Mouse (Mus musculus) right cerebral cortex, postnatal 25 days (tissue): ENCODE results near the gene Arhgef25.

Experiments
- DNase-seq: peaks from one replicate; pipeline ENCODE4 v3.0.0; 2022

The Arhgef25 gene

DNA sequence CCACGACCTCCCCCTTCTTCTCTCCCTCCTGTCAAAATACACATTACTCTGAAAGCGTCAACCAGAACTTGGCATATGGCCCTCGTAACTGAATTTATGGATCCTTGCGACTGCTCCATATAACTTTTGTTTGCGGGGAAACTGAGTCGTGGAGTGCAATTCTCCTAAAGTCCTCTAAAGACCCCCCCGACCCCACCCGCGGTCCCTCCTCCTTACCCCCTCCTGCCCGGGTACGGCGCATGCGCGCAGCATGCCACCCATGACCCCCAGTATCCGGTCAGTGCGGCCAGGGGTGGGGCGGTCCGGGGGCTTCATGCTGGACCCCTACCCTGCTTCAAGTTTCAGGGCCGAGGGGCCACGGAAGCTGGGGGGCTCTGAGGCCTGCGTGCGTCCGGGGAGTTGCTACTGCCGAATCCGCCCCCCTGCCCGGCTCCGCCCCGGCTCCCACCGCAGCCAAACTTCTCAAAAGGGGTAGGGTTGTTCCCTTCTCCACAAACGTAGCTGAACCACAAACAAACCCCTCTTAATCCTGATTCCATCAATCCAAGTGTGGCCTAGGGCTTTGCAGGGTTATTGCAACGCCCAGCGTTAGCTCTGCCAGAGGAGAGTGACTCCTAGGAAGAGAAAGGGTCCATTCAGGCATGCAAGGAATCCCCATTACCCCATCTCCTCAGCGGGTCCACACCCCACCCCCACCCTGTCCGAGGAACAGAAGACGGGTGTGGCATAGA lies at the start of gene Arhgef25:
Arhgef25 (minus strand) TSS at position 433 of the 731 bp plus-strand sequence.
- no peak for DNase-seq

DNA sequence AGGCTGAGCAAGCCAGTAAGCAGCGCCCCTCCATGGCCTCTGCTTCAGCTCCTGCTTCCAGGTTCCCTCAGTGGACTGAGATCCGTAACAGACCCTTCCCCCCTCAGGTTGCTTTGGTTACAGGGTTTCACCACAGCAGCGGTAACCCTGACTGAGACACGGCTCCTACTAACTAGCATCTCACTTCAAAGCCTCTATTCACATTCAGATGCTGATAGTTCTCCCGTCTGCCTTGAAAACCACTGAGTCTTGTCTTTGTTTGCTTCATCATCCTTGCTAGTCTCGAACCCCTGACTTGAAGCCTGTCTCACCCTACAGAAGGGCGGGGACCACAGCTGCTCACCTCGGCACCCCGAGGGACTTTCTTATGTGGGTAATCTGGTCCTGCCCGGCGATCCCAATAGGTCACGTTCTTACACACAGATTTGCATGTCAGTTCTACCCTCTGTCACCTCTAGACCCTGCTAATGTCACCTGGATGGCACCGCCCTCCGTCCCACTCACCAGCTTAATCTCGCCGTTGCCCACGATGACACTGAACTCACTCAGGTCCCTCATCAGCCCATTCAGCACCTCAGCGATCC lies 48.5 kb upstream of the Arhgef25 start:
- DNase-seq = no peak

DNA sequence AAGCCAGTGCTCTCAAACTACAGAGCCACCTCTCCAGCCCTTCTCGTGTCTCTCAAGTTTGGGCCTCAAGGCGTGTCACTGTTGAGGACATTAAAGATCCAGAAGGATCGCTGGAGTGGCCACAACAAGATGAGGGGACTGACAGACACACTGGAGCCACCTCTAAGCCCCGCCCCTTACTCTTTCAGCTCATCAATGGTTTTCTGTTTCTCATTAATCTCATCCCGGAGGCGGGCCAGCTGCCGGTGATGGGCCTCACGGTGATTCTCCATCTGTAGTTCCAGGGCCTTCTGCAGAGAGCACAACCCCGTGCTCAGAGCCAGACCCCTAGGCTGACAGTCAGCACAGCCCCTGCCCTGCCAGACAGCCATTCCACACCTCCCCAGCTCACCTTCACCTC lies 46.7 kb upstream of the Arhgef25 start:
- no peak for DNase-seq

DNA sequence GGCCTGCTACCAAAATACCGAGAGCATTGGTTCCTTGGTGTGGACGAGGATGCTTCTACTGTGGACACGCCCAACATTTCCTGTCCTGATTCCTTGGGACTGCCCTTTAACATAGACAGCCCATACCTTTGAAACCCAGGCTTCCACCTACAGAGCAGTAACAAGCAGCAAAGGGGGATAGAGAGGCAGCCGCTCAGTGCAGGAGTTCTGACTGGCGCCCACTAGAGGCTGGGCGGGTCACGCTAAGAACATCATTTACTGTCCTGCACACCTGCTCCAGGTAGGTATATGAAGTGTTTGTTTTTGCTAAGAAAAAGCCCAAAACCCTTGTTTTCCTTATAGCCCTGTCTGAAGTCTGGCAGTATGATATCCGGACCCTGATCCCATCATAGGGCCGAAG lies 43.3 kb upstream of the Arhgef25 start:
- no peak for DNase-seq

DNA sequence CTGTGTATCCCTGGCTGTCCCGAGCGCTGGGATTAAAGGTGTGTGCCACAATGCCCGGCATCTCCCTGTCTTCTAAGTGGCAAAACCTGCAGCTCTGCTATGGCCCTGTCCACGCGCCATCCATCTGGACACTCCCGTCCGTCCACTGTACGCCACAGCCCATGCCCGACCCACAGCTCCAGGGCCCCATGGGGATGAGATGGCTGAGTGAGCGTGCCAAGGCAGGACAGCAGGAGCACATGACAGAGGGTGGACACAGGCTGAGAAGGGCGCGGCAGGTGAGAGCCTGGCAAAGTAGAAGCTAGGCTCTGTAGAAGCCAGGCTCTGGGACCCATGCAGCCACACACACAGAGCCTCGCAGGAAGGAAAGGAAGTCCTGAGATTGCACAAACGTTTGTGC lies 41.9 kb upstream of the Arhgef25 start:
- no peak for DNase-seq

DNA sequence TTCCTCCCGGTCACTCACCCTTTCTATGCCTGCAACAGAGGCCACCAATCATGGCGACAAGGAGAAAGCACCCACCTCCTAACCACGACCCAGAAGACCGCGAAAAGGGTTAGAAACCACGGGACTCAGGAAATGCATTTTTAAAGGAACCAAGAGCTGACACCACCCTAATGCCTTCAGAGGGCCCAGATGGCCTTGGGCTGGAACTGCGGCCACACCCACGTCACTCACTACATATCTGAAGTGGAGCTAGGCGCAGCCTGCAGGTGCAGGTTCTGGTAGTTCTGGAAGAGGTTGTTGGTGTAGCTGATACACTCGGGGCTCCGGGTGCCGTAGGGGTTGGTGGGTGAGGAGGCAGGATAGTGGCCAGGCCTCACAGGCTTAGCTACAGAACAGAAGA lies 40.8 kb upstream of the Arhgef25 start:
- DNase-seq = no peak

DNA sequence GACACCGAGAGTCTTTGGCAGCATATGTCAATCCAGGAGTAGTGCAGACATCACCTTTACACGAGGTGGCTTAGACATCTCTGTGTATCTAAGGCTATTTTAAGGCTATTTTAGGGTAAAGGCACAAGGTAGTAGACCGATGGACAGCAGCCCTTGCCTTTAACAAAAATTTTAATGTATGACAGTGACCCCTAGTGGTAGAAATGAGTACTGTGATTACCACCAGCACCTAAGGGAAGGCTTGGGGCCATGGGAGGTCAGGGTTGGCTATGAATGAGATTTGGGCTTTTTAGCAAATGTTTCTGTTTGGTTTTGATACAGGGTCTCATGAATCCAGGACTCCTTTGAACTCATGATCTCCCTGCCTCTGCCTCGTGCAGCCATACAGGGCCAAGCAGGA lies 39.0 kb upstream of the Arhgef25 start:
- DNase-seq = peak; percentile 21

DNA sequence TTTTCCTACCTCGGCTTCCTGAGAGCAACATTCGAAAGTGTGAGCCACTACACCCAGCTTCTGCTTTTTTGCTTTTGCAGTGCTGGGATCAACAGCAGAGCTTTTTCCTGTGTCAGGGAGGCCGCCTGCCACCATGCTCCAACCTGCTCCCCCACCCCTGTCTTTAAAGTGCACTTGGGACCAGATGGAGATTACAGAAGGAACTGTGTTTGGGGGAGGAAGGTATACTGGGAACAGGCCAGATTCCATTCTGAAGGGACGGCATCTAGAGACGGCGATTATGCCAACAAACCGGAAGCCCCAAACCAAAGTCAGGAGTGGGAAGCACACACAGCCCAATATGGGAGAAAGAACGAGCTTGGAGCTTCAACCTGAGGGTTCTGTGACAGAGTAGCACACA lies 37.3 kb upstream of the Arhgef25 start:
- peak; percentile 19 for DNase-seq

DNA sequence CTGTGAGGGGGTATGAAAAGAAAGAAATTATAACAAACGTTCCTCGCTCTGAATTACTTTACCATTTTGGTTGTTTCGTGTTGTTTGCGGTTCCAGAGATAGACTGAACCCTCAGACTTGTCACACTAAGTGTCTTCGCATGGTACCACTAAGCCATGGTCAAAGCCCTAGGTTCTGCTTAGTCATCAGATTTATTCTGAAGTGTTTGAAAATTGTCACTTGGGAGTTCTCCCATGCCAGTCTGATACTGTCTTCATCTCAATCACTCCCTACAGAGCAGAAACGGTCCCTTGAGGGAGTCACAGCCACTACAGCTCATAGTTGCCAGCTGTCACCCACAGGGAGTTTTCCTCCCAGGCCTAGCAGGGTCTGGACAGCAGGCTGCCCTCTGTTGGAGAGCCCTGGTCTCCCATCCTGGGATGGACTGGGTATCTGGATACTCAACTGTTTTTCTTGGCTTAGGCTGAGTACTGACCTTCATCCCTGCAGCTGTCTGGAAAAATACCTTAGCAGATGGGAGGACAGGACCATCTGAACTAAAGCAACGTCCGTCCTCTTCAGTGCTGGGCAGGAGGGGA lies 36.5 kb upstream of the Arhgef25 start:
- DNase-seq = peak; percentile 31

DNA sequence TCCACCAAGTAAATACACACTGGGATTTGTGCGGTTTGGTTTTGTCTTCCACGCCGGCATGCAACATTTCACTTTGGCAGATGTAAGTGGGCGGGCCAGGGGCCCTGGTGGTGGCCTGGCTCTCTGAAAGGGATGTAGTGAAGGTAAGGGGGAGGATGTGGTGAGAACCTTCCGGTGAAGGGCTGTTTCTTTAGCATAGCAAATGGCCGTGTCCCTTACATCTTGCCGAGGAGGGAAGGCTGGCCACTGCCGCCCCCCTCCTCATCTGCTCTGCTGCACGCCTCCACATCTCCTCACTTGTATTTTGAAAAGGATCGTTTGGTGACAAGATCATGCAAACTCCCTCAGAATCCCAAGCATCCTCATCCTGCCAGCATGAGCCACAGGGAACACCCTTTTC lies 35.8 kb upstream of the Arhgef25 start:
- peak; percentile 47 for DNase-seq

DNA sequence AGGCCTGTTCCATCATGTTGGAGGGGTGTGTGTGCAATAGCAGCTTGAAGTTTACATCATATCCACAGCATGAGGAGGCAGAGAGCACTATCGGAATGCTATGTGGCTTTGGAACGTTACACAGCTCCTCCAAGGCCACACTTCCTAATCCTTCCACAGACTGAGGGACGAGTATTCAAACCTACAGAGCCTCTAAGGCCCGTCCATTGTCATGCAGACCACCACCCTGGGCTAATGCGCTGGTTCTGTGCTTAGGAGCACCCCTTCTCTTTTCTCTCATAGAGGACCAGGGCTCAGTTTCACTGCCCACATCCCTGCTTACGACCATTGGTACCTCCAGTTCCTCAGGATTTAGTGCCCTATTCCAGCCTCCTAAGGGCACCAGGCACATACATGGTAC lies 35.3 kb upstream of the Arhgef25 start:
- DNase-seq = no peak

DNA sequence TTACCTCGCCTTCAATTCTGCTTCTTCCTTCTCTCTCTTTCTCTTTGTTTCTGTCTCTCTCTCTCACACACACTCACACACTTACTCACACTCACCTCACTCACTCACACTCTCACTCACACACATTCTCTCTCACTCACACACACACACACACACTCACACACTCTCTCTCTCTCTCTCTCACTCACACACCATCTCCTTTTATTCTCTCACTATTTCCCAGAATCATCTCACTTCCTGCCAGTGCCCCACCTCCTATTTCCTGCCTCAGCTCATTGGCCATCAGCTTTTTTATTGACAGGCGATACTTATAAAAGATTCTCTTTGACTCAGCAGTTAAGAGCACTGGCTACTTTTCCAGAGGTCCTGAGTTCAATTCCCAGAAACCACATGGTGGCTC lies 28.5 kb upstream of the Arhgef25 start:
- no peak for DNase-seq

DNA sequence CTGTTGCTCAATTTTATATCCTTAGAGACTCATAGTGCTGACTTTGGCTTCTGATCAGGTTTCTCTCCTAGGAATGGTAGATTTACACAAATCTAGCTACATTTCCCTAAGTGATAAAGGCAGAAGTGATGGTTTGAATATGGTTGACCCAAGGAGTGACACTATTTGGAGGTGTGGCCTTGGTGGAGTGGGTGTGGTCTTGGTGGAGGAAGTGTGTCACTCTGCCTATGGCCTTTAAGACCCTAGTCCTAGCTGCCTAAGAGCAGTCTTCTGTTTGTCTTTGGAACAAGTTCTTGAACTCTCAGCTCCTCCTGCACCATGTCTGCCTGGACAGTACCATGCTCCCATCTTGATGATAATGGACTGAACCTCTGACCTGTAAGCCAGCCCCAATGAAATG lies 27.3 kb upstream of the Arhgef25 start:
- DNase-seq = no peak

DNA sequence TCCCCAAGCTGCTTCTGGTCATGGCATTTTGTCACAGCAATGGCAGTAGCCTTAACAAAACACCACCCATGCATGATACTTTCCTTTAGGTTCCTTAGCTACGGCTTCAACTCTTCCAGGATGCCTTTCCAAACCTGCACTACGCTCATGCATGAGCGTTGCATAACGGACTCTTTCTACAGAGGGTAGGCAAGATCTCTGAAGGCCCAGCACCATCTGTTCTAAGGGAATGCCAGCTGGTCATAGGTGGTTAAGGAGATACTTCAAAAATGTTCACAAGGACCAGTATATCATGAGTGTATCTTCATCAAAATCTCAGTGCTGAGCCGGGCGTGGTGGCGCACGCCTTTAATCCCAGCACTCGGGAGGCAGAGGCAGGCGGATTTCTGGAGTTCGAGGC lies 26.6 kb upstream of the Arhgef25 start:
- DNase-seq = no peak

DNA sequence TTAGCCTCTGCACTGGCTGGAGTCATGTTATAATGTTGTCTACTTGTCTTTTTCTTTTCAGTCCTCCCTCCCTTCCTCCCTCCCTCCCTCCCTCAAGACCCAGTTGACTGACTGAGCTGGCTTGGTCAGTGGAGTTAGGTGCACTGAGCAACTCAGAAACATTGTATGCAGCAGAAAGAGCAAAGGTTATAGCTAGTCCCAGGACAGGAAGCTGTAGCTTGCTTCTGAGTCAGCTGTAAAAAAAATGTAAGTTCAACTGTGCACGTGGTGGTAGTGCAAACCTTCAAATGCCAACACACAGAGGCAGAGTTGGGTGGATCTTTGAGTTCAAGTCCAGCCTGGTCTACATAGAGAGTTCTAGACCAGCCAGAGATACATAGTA lies 24.5 kb upstream of the Arhgef25 start:
- no peak for DNase-seq

DNA sequence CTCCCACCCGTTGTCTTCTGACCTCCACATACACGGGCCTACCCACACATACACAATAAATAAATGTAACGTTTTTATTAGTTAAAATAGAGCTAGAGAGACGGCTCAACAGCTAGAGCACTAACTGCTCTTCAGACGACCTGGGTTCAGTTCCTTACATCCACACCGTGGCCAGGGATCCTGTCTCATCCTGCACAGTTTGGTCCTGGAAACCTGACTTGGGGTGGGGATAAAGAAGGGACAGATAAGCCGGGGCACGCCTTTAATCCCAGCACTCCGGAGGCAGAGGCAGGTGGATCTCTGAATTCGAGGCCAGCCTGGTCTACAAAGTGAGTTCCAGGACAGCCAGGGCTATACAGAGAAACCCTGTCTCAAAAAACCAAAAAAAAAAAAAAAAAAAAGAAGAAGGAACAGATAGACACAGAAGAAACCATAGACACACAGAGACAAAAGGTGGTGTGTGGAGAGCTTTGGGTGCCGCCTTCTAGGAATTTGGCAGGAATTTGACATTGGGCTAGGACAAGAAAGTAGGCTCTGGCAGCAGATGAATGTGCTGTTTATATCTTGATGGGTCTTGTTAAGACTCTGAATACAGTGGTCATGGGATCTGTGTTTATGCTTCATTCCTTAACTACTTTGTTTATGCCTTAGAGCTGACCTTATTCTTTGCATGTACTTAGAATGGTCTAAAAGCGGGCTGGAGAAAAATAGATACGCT lies 24.0 kb upstream of the Arhgef25 start:
- DNase-seq = no peak

DNA sequence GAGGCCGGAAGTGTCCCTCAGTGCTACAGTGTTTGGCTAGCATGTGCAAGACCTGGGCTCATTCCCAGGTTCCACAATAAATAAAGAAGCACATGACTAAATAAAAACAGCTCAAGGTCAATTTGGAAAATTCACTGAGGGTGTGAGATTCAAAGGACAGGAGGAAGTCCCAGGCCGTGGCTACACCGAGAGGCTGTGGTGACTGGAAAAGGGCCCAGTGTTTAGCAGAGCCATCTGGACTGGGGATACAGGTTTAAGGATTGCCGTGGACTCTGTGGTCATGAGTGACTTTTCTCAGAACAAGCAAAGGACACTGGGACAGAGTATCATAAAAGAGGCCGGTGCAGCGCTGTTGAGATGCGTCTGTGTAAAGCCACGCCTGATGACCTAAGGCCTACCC lies 23.4 kb upstream of the Arhgef25 start:
- DNase-seq = no peak

DNA sequence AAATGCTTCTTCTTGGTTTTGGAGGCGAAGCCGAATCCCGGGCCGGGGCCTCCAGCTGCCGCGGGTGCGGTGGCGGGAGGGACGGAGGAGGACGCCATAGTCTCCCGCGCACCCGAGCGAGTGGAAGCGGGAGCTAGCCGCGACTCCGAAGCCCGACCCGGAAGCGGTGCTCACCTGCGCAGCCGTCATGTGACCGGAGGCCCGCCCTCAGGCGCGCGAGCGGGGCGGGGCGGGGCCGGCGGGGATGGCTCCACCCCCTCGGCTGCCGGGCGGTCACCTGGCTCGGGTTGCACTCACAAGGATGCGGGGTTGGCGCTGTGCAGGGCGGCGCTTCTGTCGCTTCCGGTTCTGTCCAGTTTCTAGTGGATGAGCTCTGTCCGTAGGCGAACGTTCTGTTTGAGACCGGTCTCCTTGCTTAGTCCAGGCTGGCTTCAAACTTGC lies 21.6 kb upstream of the Arhgef25 start, which contains the start of gene Pip4k2c:
Pip4k2c (minus strand) TSS at position 172 of the 441 bp plus-strand sequence.
- peak; percentile 93 for DNase-seq

DNA sequence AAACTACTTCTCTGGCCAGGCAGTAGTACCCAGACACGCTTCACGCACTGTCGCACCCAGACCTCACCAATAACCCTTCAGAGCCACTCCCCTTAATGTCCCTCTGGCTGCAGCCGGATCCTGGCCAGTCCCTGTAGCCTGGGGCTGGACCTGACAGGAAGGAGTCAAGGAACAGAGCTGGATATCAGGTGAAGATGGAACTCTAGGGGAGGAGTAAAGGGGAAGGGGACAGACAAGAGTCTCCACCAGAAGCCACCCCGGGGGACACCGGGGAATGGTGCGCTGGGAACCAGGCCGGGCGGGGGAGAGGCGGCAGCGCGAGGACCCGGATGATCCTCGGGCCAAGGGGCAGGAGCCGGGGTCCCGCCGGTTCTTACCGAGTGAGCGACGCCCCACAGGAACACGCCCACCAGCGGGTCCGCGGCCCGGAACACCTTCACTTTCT lies 21.1 kb upstream of the Arhgef25 start:
- no peak for DNase-seq

DNA sequence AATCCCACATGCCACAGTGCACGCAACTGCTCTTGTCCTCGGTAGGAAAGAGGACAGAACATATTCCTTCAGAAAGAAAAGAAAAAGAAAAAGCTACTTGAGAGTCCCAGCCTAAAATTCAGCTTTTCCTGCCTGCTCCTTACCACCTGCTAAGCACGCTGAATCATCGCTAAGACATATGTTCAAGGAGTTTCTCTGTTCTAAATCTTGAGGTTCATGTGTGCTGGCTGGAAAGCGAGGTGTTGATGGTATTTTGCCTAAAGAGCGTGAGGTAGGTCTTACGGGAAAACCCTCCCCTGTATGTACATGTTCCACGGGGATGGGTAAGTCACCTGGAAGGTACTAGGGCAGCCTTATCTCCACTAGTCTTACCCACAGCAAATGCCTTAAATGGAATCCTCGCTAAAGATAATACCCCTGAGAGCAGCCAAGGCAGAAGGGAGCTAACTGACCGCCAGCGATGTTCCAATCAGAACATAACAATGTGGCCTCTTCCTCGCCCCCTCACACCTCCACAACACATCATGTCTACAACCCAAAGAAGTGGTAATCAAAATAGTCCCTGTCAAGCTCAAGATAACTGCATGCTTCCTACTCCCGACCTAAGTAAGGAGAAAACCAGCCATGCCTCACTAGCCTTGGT lies 20.2 kb upstream of the Arhgef25 start:
- DNase-seq = no peak

DNA sequence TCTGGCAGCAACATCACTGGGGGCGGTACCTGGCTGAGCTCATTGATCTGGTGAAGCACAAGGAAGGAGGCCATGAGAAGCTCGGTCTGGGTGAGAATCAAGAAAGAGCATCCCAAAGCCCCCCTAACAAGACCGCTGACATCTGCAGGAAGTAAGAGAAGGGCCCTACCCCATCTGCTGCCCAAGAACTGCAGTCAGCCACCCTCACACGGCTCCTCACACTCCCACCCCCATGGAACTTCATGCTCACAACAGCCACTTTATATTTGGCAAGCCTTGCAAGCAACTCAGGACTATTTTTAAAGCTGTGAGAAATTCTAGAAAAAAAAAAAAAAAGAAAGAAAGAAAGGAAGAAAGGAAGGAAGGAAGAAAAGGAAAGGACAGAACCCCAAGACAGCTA lies 19.0 kb upstream of the Arhgef25 start:
- DNase-seq = no peak

DNA sequence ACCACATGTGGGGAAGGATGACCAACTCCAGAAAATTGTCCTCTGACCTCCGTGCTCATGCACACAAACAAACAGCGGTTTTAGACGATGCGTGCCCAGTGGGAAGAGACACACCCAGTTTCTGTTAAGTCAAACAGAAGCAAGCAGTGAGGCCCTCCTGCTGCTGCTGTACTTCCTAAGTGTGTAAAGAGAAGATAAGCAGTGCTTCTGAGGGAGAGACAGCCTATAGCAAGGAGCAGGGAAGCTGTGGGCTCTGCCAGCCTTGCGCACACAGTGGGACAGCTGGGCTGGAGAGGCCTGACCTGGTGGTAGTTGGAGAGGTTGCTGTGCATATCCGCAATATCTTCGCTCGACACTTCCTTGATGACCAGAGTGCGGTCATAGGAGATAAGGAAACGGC lies 15.5 kb upstream of the Arhgef25 start:
- no peak for DNase-seq

DNA sequence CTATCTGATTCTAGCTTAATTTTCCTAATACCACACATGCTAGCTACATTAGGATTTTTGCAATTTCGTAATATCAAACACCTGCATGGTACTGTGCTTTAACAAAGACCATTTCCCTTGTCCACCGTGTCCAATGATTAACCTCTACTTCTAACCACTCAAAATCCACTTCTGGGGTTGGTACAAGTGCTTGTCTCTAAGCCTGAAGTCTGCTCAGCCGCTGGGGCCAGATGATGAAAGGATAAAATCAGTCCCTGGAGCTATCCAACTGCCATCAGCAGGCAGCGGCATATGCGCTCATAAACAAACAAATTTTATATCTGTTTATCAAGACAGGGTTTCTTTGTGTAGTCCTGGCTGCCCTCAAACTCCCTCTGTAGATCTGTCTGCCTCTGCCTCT lies 14.7 kb upstream of the Arhgef25 start:
- no peak for DNase-seq
